Mouse (Mus musculus): ENCODE results near the gene Foxg1. TPM values are rescaled to one million over a fixed set of nuclear protein-coding genes. Genes with fewer than 3 reads are reported as not detected.

Foxg1 gene
- total RNA-seq, 1 experiment from 2014 or later, result not detected

- no peak for DNase-seq
These were observed 35.5 kb downstream of the Foxg1 start for GRCm38 (mm10) chr12:49417963-49418362.

Other genes starting within 250 kb of the Foxg1 start
- not detected in 2 replicates for gene Gm43517, start 2.5 kb downstream of the Foxg1 start, total RNA-seq (2021)